Comparison of ENCODE assay signal across 21 mouse cellular contexts in genomic region chr10:63348291-63348690, GRCm38 (mm10). TPM values are rescaled to one million over a fixed set of nuclear protein-coding genes. Genes with fewer than 3 reads are reported as not detected.
A peak's percentile ranks its signal among the peaks of the same experiment; 100 is the strongest.
DNase-seq lines count a peak whose midpoint lies in the region; ATAC-seq and TF ChIP-seq lines count a peak whose summit lies in the region.
"Had no signal": no experiment of that assay in that cellular context is flagged by ENCODE, and none has a peak within 500 bp of the region (broad histone marks: within the 10 kb centered on the region; RNA-seq: fewer than 3 reads in every experiment).

No protein-coding gene starts in this region.

- no peaks in the 10 kb centered on the region for H3K4me1 ChIP-seq in forebrain, embryonic 11.5 days (replicated peaks; ENCODE audit: control insufficient read depth, insufficient read depth, low read length)
- no peaks in the 10 kb centered on the region for H3K4me1 ChIP-seq in forebrain, embryonic 15.5 days
- no peaks in the 10 kb centered on the region for H3K4me1 ChIP-seq in kidney, postnatal 0 days (replicated peaks; ENCODE audit: insufficient read depth, low read length)
- H3K4me1 ChIP-seq in kidney, adult 2 months (ENCODE audit: control insufficient read depth, insufficient read depth, low read length), result no peaks in the 10 kb centered on the region
- H3K4me1 ChIP-seq in hindbrain, embryonic 13.5 days (replicated peaks), result no peaks in the 10 kb centered on the region
- H3K4me1 ChIP-seq: embryonic facial prominence, embryonic 13.5 days; heart, embryonic 13.5 days; hindbrain, embryonic 12.5 days had no signal

- H3K4me3 ChIP-seq in forebrain, embryonic 11.5 days (ENCODE audit: low read depth, low read length), result no peak overlapping the region
- H3K4me3 ChIP-seq in forebrain, embryonic 15.5 days, result no peak overlapping the region
- H3K4me3 ChIP-seq in kidney, postnatal 0 days (replicated peaks; ENCODE audit: low read depth, low read length), result no peak overlapping the region
- no peak overlapping the region for H3K4me3 ChIP-seq in kidney, adult 2 months (ENCODE audit: insufficient read depth, low read depth, low read length)
- H3K4me3 ChIP-seq in hindbrain, embryonic 13.5 days, result no peak overlapping the region
- H3K4me3 ChIP-seq: embryonic facial prominence, embryonic 13.5 days; heart, adult 2 months; heart, embryonic 13.5 days; hindbrain, embryonic 12.5 days had no signal

- H3K9ac ChIP-seq in forebrain, embryonic 11.5 days (ENCODE audit: low read length), result no peak overlapping the region
- H3K9ac ChIP-seq in forebrain, embryonic 15.5 days (replicated peaks), result no peak overlapping the region
- no peak overlapping the region for H3K9ac ChIP-seq in kidney, postnatal 0 days (ENCODE audit: low read depth, low read length)
- H3K9ac ChIP-seq in hindbrain, embryonic 13.5 days, result no peak overlapping the region
- H3K9ac ChIP-seq: embryonic facial prominence, embryonic 13.5 days; heart, embryonic 13.5 days; hindbrain, embryonic 12.5 days had no signal

- ATAC-seq in forebrain, embryonic 11.5 days (replicated peaks; ENCODE audit: low FRiP score), result no peak
- no peak for ATAC-seq in forebrain, embryonic 15.5 days (replicated peaks)
- no peak for ATAC-seq in kidney, postnatal 0 days (replicated peaks; ENCODE audit: low FRiP score, low read depth)
- no peak for ATAC-seq in hindbrain, embryonic 13.5 days (ENCODE audit: low FRiP score)
- ATAC-seq: activated CD4-positive, CD25-positive, alpha-beta regulatory T cell, adult 4 months; forebrain, embryonic 16.5 days; hindbrain, postnatal 0 days had no signal

- H3K4me2 ChIP-seq in forebrain, embryonic 11.5 days (ENCODE audit: low read depth, low read length, severe bottlenecking), result no peak overlapping the region
- no peak overlapping the region for H3K4me2 ChIP-seq in forebrain, embryonic 15.5 days (replicated peaks)
- no peak overlapping the region for H3K4me2 ChIP-seq in kidney, postnatal 0 days (ENCODE audit: low read length)
- H3K4me2 ChIP-seq in hindbrain, embryonic 13.5 days, result no peak overlapping the region
- H3K4me2 ChIP-seq: embryonic facial prominence, embryonic 13.5 days; heart, embryonic 13.5 days; hindbrain, embryonic 12.5 days had no signal

- H3K27ac ChIP-seq in forebrain, embryonic 11.5 days (ENCODE audit: low read depth, low read length), result no peak overlapping the region
- H3K27ac ChIP-seq in forebrain, embryonic 15.5 days (replicated peaks), result no peak overlapping the region
- H3K27ac ChIP-seq in kidney, postnatal 0 days, result no peak overlapping the region
- H3K27ac ChIP-seq in kidney, adult 2 months (ENCODE audit: insufficient read depth, low read depth, low read length), result no peak overlapping the region
- no peak overlapping the region for H3K27ac ChIP-seq in hindbrain, embryonic 13.5 days
- H3K27ac ChIP-seq: embryonic facial prominence, embryonic 13.5 days; heart, adult 2 months; heart, embryonic 13.5 days; hindbrain, embryonic 12.5 days; hindbrain, postnatal 0 days had no signal

- 40% methylated on average over 3 of the region's 3 CpGs for WGBS in forebrain, embryonic 11.5 days
- WGBS in forebrain, embryonic 15.5 days, result 47% methylated on average over 3 of the region's 3 CpGs
- WGBS in kidney, postnatal 0 days, result 65% methylated on average over 3 of the region's 3 CpGs
- 71% methylated on average over 3 of the region's 3 CpGs for WGBS in kidney, adult 2 months
- 58% methylated on average over 3 of the region's 3 CpGs for WGBS in hindbrain, embryonic 13.5 days

- DNase-seq in forebrain, embryonic 11.5 days (ENCODE audit: low spot score), result peak; percentile 32
- DNase-seq in kidney, postnatal 0 days (ENCODE audit: low spot score), result peak; percentile 9
- DNase-seq in kidney, adult 2 months, result no peak
- DNase-seq in R1 (ENCODE audit: low read depth, low spot score), result peak; percentile 81
- DNase-seq: adrenal gland, postnatal 14 days; cerebellum, adult 18-20 months; cerebellum, adult 9-11 months; gastrocnemius, postnatal 10 days; heart, adult 2 months; heart, postnatal 4 days; kidney, adult 11 months had no signal

- no peaks in the 10 kb centered on the region for H3K27me3 ChIP-seq in forebrain, embryonic 11.5 days (ENCODE audit: control insufficient read depth, insufficient read depth, low read length)
- no peaks in the 10 kb centered on the region for H3K27me3 ChIP-seq in forebrain, embryonic 15.5 days
- no peaks in the 10 kb centered on the region for H3K27me3 ChIP-seq in kidney, postnatal 0 days (ENCODE audit: insufficient read depth, low read length)
- no peaks in the 10 kb centered on the region for H3K27me3 ChIP-seq in kidney, adult 2 months (replicated peaks; ENCODE audit: control insufficient read depth, insufficient read depth, low read length)
- H3K27me3 ChIP-seq in hindbrain, embryonic 13.5 days, result no peaks in the 10 kb centered on the region
- H3K27me3 ChIP-seq: CH12.LX; embryonic facial prominence, embryonic 13.5 days; hindbrain, embryonic 12.5 days had no signal

- TF ChIP-seq POLR2A in kidney, adult 2 months (IDR thresholded peaks at IDR 0.05; ENCODE audit: low read depth, low read length), result no peak

- no peaks in the 10 kb centered on the region for H3K36me3 ChIP-seq in forebrain, embryonic 11.5 days (ENCODE audit: control insufficient read depth, insufficient read depth, low read length)
- no peaks in the 10 kb centered on the region for H3K36me3 ChIP-seq in forebrain, embryonic 15.5 days
- no peaks in the 10 kb centered on the region for H3K36me3 ChIP-seq in kidney, postnatal 0 days (ENCODE audit: insufficient read depth, low read length)
- no peaks in the 10 kb centered on the region for H3K36me3 ChIP-seq in kidney, adult 2 months (ENCODE audit: control insufficient read depth, insufficient read depth, low read length)
- no peaks in the 10 kb centered on the region for H3K36me3 ChIP-seq in hindbrain, embryonic 13.5 days
- H3K36me3 ChIP-seq: embryonic facial prominence, embryonic 13.5 days; G1E; heart, embryonic 13.5 days; hindbrain, embryonic 12.5 days had no signal

- no peaks in the 10 kb centered on the region for H3K9me3 ChIP-seq in forebrain, embryonic 11.5 days (ENCODE audit: control insufficient read depth, low read length)
- H3K9me3 ChIP-seq in forebrain, embryonic 15.5 days, result no peaks in the 10 kb centered on the region
- no peaks in the 10 kb centered on the region for H3K9me3 ChIP-seq in kidney, postnatal 0 days (replicated peaks; ENCODE audit: low read length)
- no peaks in the 10 kb centered on the region for H3K9me3 ChIP-seq in hindbrain, embryonic 13.5 days
- H3K9me3 ChIP-seq: embryonic facial prominence, embryonic 13.5 days; G1E; hindbrain, embryonic 12.5 days had no signal

- no peak for TF ChIP-seq CTCF in kidney, postnatal 0 days (IDR thresholded peaks at IDR 0.05; ENCODE audit: low read depth)
- no peak for TF ChIP-seq CTCF in kidney, adult 2 months (conservative IDR thresholded peaks at IDR 0.05; ENCODE audit: insufficient read depth, insufficient read length, low read depth, low read length)

RNA-seq across cellular contexts. Expression of gene Sirt1, which starts 33.2 kb away (rescaled TPM):
- 9.1 and 9.3 TPM in 2 replicates for polyA plus RNA-seq in forebrain, embryonic 11.5 days (2014; fragmentation: Nextera tagmentation; extraction: Ambion mirVana)
- 4.7 and 5.2 TPM in 2 replicates for polyA plus RNA-seq in forebrain, embryonic 15.5 days (2015; fragmentation: Nextera tagmentation; extraction: Ambion mirVana)
- 5.8 and 6.7 TPM in 2 replicates for polyA plus RNA-seq in kidney, postnatal 0 days (2015; fragmentation: Nextera tagmentation; extraction: Ambion mirVana)
- polyA plus RNA-seq in kidney, adult 2 months (2012; rRNA removed), result 3.3 and 4.6 TPM in 2 replicates
- 4.8 and 5.8 TPM in 2 replicates for polyA plus RNA-seq in hindbrain, embryonic 13.5 days (2015; fragmentation: Nextera tagmentation; extraction: Ambion mirVana)

RNA-seq across cellular contexts. Expression of gene Dnajc12, which starts 34.0 kb away (rescaled TPM):
- polyA plus RNA-seq in forebrain, embryonic 11.5 days (2014; fragmentation: Nextera tagmentation; extraction: Ambion mirVana), result 6.4 and 8.7 TPM in 2 replicates
- polyA plus RNA-seq in forebrain, embryonic 15.5 days (2015; fragmentation: Nextera tagmentation; extraction: Ambion mirVana), result 7.2 and 9.0 TPM in 2 replicates
- polyA plus RNA-seq in kidney, postnatal 0 days (2015; fragmentation: Nextera tagmentation; extraction: Ambion mirVana), result 18.4 and 19.9 TPM in 2 replicates
- 44.3 and 70.7 TPM in 2 replicates for polyA plus RNA-seq in kidney, adult 2 months (2012; rRNA removed)
- polyA plus RNA-seq in hindbrain, embryonic 13.5 days (2015; fragmentation: Nextera tagmentation; extraction: Ambion mirVana), result 19.2 and 20.6 TPM in 2 replicates
